Mouse (Mus musculus): ENCODE results near the gene Negr1.
"Not testable (repeated sequence)": the region's sequence is repeated elsewhere in the genome, so short reads cannot be mapped to it uniquely, and the experiment has no call there.

The Negr1 gene

DNA sequence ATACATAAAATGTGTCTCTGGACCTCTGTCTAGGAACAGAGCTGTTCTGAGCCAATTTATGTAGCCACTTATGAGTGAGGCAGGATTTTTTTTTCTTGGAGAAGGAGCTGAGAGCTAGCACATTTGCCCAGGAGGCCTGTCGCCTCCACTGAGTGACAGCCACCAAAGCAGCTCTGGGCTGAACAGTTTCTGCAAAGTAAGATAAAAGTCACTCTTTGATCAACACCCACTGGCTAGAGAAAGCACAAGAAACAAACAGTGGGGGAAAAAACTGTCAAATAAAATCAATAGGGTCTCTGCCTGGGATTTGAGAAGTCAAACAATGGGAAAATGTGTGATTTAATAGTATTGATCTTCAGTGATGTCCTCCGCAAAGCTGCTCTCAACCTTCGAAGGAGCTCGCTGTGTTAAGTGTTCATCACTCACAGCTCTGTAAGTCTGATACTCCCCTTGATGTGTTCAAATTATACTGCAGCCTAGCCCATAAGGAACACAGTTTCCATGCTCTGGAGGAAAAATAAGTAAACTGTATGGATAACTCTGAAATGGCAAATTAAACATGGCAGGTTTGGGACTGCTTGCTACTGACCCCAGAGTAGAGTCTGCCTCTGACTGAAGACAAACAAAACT lies 470.0 kb downstream of the Negr1 start:
- no peak for DNase-seq

GRCm38 (mm10) chr3:157036016-157036415 lies 474.4 kb downstream of the Negr1 start:
- DNase-seq = no peak

GRCm38 (mm10) chr3:157036568-157036967 lies 475.0 kb downstream of the Negr1 start:
- DNase-seq = no peak

- no peak for DNase-seq
Measured at GRCm38 (mm10) chr3:157040619-157041018, 479.0 kb downstream of the Negr1 start.

DNA sequence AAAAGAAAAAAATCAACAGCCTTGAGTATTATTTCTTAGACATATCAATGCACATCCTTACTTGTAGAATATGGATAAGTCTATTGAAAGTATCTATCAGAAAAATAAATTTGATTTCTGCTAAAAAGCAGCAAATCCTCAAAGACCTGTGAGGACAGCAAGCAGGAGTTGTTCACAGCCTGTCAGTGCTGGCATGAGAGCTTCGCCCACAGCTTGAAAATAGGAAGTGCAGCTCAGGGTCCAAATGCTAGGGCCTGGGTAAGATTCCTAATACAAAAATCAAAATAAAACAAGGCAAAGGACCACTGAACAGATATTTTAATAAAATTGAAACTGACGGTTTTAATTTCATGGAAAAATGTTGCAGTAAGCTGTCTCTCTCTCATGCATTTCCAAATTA lies 483.0 kb downstream of the Negr1 start:
- DNase-seq = peak; percentile 38

- DNase-seq = not testable (repeated sequence)
Measured at GRCm38 (mm10) chr3:157064438-157064837, 502.8 kb downstream of the Negr1 start.

DNA sequence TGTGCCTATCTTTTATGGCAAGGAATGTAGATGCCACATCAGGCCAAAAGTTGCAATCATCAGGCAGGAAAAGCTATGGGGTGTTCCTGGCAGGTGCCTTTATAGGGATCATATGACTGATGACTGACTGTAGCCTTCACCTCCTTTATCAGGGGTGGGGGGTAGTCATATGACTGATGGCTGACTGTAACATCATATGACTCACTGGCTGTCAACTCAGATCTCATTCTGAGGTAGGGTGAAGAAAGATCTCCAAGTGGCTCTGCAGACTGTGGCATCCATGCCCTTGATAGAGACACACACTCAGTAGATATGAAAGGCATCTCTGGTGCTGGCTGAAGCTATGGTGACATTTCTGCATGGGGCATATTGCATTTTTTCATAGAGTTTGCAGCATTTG lies 504.7 kb downstream of the Negr1 start:
- no peak for DNase-seq

DNA sequence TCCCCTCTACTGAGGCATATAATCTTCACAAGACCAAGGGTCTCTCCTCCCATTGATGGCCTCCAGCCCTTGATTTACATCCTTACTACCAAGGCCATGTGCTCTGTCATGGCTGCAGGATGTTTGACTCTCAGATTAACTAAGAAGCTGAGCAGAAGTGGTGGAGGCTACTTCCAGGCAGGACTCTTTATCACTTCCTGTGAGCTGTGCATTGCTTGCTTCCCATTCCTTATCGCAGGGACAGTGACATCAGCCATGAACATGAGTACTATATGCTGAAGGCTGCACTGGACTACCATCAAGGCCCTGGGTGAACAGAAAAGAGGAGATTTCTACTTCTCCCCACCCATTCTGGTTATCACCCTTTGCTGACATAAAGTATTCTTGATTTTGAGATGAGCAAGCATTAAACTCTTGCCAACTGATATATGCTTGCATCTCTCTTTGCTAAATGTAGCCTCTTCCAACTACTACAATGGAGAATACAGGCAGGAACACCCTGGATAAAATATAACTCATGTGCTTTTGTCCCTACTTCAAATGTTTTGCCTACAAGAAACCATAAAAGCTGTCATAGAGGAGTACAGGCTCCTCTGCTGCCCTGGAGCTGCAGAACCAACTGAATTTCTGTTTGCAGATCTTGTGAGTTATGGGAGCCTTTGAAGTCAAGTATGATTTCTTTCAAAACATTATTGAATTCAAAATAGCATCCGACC lies 517.8 kb downstream of the Negr1 start:
- no peak for DNase-seq

DNA sequence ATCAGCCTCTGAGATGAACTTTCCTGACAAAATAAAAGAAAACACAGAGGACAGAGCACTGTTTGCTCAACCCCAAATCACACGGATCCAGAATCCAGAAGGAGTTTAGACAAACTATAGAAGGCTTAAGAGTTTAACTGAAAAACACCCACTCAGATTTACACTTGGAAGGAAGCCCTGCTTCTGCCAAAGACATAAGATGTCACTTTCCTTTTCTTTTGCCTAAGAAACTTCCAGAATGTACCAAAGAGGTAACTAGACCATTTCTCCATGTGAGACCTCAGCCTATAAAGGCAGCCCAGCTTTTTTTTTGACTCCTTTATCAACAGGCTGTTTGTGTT lies 518.3 kb downstream of the Negr1 start:
- no peak for DNase-seq

- no peak for DNase-seq
Measured at GRCm38 (mm10) chr3:157080585-157080984, 519.0 kb downstream of the Negr1 start.

- DNase-seq = no peak
Measured at GRCm38 (mm10) chr3:157082808-157083784, 521.5 kb downstream of the Negr1 start.

DNA sequence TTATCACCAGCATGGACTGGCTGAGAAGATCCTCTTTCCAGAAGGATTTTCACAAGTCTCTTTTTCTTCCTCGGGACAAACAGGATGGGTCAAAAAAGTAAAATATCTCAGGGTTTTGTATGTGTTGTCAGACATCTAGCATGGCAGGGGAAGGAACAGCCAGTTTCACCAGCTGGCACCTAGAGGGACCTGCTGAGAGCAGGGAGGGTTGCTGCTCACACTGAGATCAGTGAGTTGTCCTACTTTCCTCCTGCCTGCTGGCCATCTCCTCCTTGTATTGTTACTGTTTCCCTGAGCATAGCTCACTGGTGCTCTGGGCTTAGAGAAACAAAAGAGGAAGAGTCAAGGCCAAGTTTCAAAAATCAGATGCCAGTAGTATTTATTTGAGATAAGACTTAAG lies 523.6 kb downstream of the Negr1 start:
- peak; percentile 87 for DNase-seq

DNA sequence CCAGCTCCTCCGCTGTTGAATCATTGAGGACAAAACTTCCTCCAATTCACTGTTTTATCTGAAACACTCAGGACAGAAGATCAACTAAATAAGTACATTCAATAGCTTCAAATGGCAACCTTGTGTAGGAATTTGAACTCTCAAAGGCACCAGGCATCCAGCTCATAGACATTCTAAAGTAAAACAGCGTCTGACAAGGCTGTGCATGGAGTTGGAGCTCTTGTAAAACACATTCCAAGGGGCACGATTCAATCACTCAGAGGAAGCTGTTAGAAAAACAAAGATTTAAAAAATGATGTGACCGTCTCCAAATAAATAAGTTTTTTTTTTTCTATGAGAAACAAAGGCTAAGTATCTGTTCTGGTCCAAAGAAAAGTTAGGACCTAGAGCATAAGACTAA lies 528.5 kb downstream of the Negr1 start:
- no peak for DNase-seq

DNA sequence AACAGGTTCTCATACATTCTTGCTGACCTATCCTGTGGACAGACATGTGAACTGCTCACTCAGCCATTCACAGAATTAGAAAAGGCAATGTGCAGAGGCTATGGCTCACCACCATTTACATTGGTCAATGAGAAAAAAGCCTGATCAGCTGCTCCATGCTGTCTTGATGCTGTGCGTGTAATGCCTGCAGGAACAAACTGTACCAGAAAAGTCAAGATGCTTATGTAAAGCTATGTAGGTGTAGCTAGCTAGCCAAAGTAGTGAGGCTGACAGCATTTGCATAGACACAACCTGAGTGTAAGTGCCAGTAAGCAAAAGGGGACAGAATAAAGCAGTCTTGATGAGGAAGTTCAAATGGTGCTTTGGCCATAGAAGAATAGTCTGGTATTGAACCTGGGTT lies 534.7 kb downstream of the Negr1 start:
- no peak for DNase-seq

DNA sequence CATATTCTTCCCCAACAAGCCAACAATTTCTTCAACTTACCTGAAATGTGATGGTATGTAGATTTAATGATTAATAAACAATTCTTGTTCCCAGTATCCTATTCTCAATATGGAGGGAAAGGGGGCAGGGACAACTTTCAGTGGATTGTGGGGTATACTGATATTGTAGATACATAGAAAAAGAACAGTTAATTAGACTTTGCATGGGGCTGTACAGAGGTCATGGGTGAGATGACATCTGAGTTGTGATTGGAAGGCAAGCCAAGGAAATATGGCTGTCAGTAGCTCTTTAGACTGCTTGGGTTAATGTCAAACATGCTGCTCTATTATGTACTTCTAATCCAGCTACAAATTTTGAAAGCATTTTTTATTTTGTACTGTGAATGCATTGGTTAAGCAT lies 535.9 kb downstream of the Negr1 start:
- DNase-seq = no peak

GRCm38 (mm10) chr3:157098417-157098816 lies 536.8 kb downstream of the Negr1 start:
- no peak for DNase-seq

- DNase-seq = no peak
Measured at GRCm38 (mm10) chr3:157104866-157105579, 543.4 kb downstream of the Negr1 start.

DNA sequence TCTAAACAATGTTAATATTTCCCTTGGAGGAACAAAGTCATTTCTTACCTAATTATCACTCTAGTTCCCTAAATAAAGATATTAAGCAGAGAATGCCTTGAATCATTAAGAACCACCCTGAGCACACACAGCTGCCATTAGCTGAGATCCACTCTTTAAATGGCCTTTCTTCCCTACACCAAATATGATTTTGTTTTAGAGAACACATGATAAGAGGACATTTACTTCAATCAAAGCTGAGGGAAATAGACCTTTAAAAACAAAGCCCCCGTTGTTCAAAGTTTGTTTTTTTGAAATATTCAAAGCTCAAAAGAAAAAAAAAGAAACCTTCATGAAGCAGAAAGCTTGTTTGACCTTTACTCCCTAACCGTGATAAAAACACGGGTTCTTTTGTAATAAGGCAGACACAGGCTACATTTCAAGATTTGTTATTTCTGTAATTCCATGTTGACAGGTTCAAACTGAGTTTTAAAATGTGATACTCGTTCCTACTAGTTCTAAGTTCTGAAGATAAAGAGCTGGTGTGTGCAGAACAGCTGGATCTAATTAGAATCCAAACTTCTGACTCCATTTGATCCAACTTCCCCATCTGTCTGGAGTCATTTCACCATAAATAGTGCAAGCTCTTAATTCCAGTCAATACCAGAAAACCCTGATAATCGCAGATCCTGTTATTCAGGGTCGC lies 544.1 kb downstream of the Negr1 start:
- no peak for DNase-seq

GRCm38 (mm10) chr3:157108156-157108555 lies 546.6 kb downstream of the Negr1 start:
- no peak for DNase-seq

DNA sequence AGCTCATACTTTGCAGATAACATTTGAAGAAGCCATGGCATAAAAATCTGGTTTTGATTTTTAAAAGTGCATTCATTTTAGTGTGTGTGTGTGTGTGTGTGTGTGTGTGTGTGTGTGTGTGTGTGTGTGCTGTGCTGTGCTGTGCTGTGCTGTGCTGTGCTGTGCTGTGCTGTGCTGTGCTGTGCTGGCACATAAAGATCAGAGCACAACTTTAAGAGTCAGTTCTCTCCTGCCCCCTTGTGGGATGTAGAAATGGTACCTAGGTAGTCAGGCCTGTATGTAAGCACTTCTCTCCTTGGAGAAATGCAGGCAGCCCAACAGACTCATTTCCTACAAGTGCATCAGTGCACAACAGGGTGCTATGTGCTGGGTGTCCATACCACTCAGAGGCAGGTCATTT lies 547.7 kb downstream of the Negr1 start:
- peak; percentile 61 for DNase-seq

DNA sequence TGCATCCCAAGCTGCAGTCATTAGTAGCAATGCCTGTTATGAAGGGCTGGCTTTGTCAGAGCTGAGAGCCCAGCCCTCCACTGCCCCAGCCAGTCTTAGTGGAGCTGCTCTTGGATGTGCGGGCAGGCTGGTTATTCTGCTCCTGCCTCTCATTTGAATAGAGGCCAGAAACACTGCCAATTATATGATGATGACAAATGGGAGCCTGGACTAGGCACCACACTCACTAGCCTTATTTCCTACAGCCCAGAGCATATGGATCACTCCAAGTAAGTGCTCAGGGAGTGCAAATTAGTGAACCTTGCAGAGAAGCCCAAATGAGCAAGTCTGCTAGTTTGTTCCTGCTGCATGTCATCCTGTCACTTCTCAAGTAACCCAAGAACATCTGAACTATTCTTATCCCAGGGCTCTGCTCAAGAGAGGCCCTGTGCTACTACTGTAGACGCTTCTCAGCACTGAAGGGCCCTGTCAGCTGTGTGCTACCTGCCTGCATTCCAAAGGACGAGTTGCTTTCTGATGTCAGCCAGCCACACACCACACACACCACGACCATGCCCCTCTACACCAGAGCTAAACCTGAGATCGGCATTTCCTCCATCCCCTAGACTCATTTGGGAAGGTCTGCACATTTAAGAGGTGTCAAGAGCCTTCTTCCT lies 553.6 kb downstream of the Negr1 start:
- peak; percentile 62 for DNase-seq

- DNase-seq = no peak
Measured at GRCm38 (mm10) chr3:157116024-157116423, 554.4 kb downstream of the Negr1 start.

Measured in cerebellum, adult 11 months (tissue).